Mouse (Mus musculus): Measurements from ENCODE around the gene Rgl1.

DNA sequence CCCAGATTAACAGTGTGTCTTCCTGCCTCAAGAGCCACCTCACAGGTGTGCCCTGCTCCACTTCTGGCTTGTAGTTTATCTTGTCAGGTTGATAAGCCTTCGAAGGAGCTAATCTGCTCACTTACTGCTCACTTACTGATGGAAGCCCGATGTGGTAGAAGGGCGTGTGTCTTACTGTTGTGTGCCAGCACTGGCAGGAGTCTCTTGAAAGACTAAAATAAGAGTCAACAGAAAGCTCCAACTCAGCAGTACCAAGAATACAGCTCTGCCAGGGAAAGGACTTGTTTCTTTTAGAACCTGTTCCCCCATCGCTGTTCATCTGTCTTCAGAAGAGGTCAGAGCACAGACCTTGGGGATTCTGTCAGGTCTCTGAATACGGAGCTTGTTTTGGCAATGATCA is 118.1 kb downstream of the Rgl1 start:
- TF ChIP-seq CTCF (conservative IDR thresholded peaks at IDR 0.05; ENCODE audit: low read length) (no peak), POU5F1 (IDR thresholded peaks at IDR 0.05; ENCODE audit: borderline replicate concordance, low read length) (no peak)
